In genomic region chrX:162542576-162543227, GRCm38 (mm10) we compare ENCODE assay signal across 19 mouse cellular contexts.
A peak's percentile ranks its signal among the peaks of the same experiment; 100 is the strongest.
DNase-seq lines count a peak whose midpoint lies in the region; ATAC-seq and TF ChIP-seq lines count a peak whose summit lies in the region.
"Had no signal": no experiment of that assay in that cellular context is flagged by ENCODE, and none has a peak within 500 bp of the region (broad histone marks: within the 10 kb centered on the region; RNA-seq: fewer than 3 reads in every experiment).

No protein-coding gene starts in this region.

- TF ChIP-seq CTCF in forebrain, postnatal 0 days (IDR thresholded peaks at IDR 0.05; ENCODE audit: low read depth), result no peak

- no peak overlapping the region for H3K9ac ChIP-seq in forebrain, embryonic 15.5 days (replicated peaks)
- no peak overlapping the region for H3K9ac ChIP-seq in forebrain, postnatal 0 days
- H3K9ac ChIP-seq in midbrain, embryonic 13.5 days (replicated peaks), result no peak overlapping the region
- no peak overlapping the region for H3K9ac ChIP-seq in midbrain, embryonic 15.5 days
- H3K9ac ChIP-seq: embryonic facial prominence, embryonic 12.5 days; hindbrain, embryonic 15.5 days; limb, embryonic 13.5 days; neural tube, embryonic 15.5 days had no signal

- DNase-seq in adrenal gland, adult 2 months, result peak; percentile 36
- no peak for DNase-seq in adrenal gland, adult 8-10 months
- DNase-seq in forebrain, postnatal 0 days, result no peak
- DNase-seq: B cell, adult 2 months; gastrocnemius, adult 2 months; kidney, adult 18-20 months; kidney, postnatal 4 days; lung, postnatal 36 days; retina, postnatal 1 day; thymus, adult 18-20 months had no signal

- no peaks in the 10 kb centered on the region for H3K9me3 ChIP-seq in forebrain, embryonic 15.5 days
- H3K9me3 ChIP-seq in forebrain, postnatal 0 days (ENCODE audit: low read length), result no peaks in the 10 kb centered on the region
- H3K9me3 ChIP-seq in midbrain, embryonic 13.5 days, result no peaks in the 10 kb centered on the region
- no peaks in the 10 kb centered on the region for H3K9me3 ChIP-seq in midbrain, embryonic 15.5 days
- H3K9me3 ChIP-seq: embryonic facial prominence, embryonic 12.5 days; hindbrain, embryonic 15.5 days; limb, embryonic 13.5 days; neural tube, embryonic 15.5 days had no signal

- no peak overlapping the region for H3K27ac ChIP-seq in forebrain, embryonic 15.5 days (replicated peaks)
- H3K27ac ChIP-seq in forebrain, postnatal 0 days (ENCODE audit: low read depth, low read length), result no peak overlapping the region
- H3K27ac ChIP-seq in midbrain, embryonic 13.5 days, result no peak overlapping the region
- no peak overlapping the region for H3K27ac ChIP-seq in midbrain, embryonic 15.5 days
- H3K27ac ChIP-seq: embryonic facial prominence, embryonic 12.5 days; gastrocnemius, adult 2 months; hindbrain, embryonic 15.5 days; limb, embryonic 13.5 days; neural tube, embryonic 15.5 days had no signal

- H3K4me3 ChIP-seq in forebrain, embryonic 15.5 days, result no peak overlapping the region
- no peak overlapping the region for H3K4me3 ChIP-seq in forebrain, postnatal 0 days (ENCODE audit: low read depth, low read length)
- no peak overlapping the region for H3K4me3 ChIP-seq in midbrain, embryonic 13.5 days (replicated peaks)
- H3K4me3 ChIP-seq in midbrain, embryonic 15.5 days, result no peak overlapping the region
- H3K4me3 ChIP-seq: embryonic facial prominence, embryonic 12.5 days; gastrocnemius, adult 2 months; hindbrain, embryonic 15.5 days; limb, embryonic 13.5 days; neural tube, embryonic 15.5 days had no signal

- WGBS in forebrain, embryonic 15.5 days, result 39% methylated on average over 1 of the region's 1 CpGs
- 30% methylated on average over 1 of the region's 1 CpGs for WGBS in forebrain, postnatal 0 days
- WGBS in midbrain, embryonic 13.5 days, result 35% methylated on average over 1 of the region's 1 CpGs
- WGBS in midbrain, embryonic 15.5 days, result 32% methylated on average over 1 of the region's 1 CpGs

- H3K4me2 ChIP-seq in forebrain, embryonic 15.5 days (replicated peaks), result no peak overlapping the region
- H3K4me2 ChIP-seq in forebrain, postnatal 0 days (ENCODE audit: low read depth), result no peak overlapping the region
- no peak overlapping the region for H3K4me2 ChIP-seq in midbrain, embryonic 13.5 days (replicated peaks)
- no peak overlapping the region for H3K4me2 ChIP-seq in midbrain, embryonic 15.5 days
- H3K4me2 ChIP-seq: embryonic facial prominence, embryonic 12.5 days; hindbrain, embryonic 15.5 days; limb, embryonic 13.5 days; neural tube, embryonic 15.5 days had no signal

- H3K36me3 ChIP-seq in forebrain, embryonic 15.5 days, result no peaks in the 10 kb centered on the region
- H3K36me3 ChIP-seq in forebrain, postnatal 0 days (ENCODE audit: insufficient read depth), result no peaks in the 10 kb centered on the region
- H3K36me3 ChIP-seq in midbrain, embryonic 13.5 days, result no peaks in the 10 kb centered on the region
- no peaks in the 10 kb centered on the region for H3K36me3 ChIP-seq in midbrain, embryonic 15.5 days (replicated peaks)
- H3K36me3 ChIP-seq: embryonic facial prominence, embryonic 12.5 days; hindbrain, embryonic 15.5 days; limb, embryonic 13.5 days; neural tube, embryonic 15.5 days had no signal

- ATAC-seq in forebrain, embryonic 15.5 days (replicated peaks), result peak; percentile 35; the same call in 1 of the 2 replicates
- ATAC-seq in forebrain, postnatal 0 days, result no peak
- peak; percentile 55 for ATAC-seq in midbrain, embryonic 13.5 days
- no peak for ATAC-seq in midbrain, embryonic 15.5 days (replicated peaks)
- peak; percentile 42 to 46; a peak in 3 of 4 replicates for ATAC-seq in hematopoietic stem cell, adult 5-6 weeks (replicated peaks in 1 of 2; ENCODE audit: insufficient read depth in 1 of 2, low FRiP score in 2 of 2, low TSS enrichment in 1 of 2, low read depth in 1 of 2, poor library complexity in 2 of 2, severe bottlenecking in 2 of 2)
- ATAC-seq in megakaryocyte-erythroid progenitor cell, adult 5-6 weeks (replicated peaks; ENCODE audit: low FRiP score, low TSS enrichment, poor library complexity, severe bottlenecking), result no peak

- no peaks in the 10 kb centered on the region for H3K27me3 ChIP-seq in forebrain, embryonic 15.5 days
- no peaks in the 10 kb centered on the region for H3K27me3 ChIP-seq in forebrain, postnatal 0 days (ENCODE audit: insufficient read depth, low read length)
- H3K27me3 ChIP-seq in midbrain, embryonic 13.5 days, result peaks cover 33% of the 10 kb centered on the region
- peaks cover 7% of the 10 kb centered on the region; the same call in 1 of the 2 replicates for H3K27me3 ChIP-seq in midbrain, embryonic 15.5 days (replicated peaks)

- no peaks in the 10 kb centered on the region for H3K4me1 ChIP-seq in forebrain, embryonic 15.5 days
- no peaks in the 10 kb centered on the region for H3K4me1 ChIP-seq in forebrain, postnatal 0 days (ENCODE audit: insufficient read depth)
- no peaks in the 10 kb centered on the region for H3K4me1 ChIP-seq in midbrain, embryonic 13.5 days (replicated peaks)
- H3K4me1 ChIP-seq in midbrain, embryonic 15.5 days, result no peaks in the 10 kb centered on the region
- H3K4me1 ChIP-seq: embryonic facial prominence, embryonic 12.5 days; hindbrain, embryonic 15.5 days; limb, embryonic 13.5 days; neural tube, embryonic 15.5 days had no signal

Comparison
In these comparisons a context has a peak if more than half of its experiments do, and no peak if none do; other contexts are left out.
1. ATAC-seq: peak in forebrain, embryonic 15.5 days (single experiment), midbrain, embryonic 13.5 days (single experiment) and hematopoietic stem cell, adult 5-6 weeks (2 of 2); none in forebrain, postnatal 0 days (single experiment), midbrain, embryonic 15.5 days (single experiment) and megakaryocyte-erythroid progenitor cell, adult 5-6 weeks (single experiment).